Mouse (Mus musculus) gastrocnemius, adult 2 months (tissue): ENCODE measurements around the gene Ppm1b. TPM values are rescaled to one million over a fixed set of nuclear protein-coding genes. Genes with fewer than 3 reads are reported as not detected.

ENCODE experiments used
- DNase-seq: peaks from one replicate; pipeline ENCODE4 v3.0.0; 2022
- H3K27ac ChIP-seq: fragments of 200-600 bp; 2 replicates; pipeline ENCODE4 v1.8.1; 2022; ENCODE audit warnings: mild to moderate bottlenecking
- H3K4me3 ChIP-seq: fragments of 200-600 bp; 2 replicates; pipeline ENCODE4 v1.8.1; 2022; ENCODE audit warnings: mild to moderate bottlenecking, moderate library complexity
- CTCF ChIP-seq: fragments of 200-600 bp; IDR thresholded peaks from 2 replicates; pipeline ENCODE4 v1.8.1; 2022; ENCODE audit warnings: antibody characterized with exemption, mild to moderate bottlenecking, moderate library complexity
- intact Hi-C: fragments of 180-260 bp; cut with DNase I; formaldehyde crosslinking; loops from one replicate; pipeline ENCODE4 v1.15.1; 2025
- total RNA-seq, 2 experiments: library from RNA; stranded (reverse); gene quantifications; 2 replicates each; pipeline ENCODE4 v1.2.3; 2021

Ppm1b gene
- total RNA-seq, 2 experiments from 2014 or later: 165 to 223 TPM

DNA sequence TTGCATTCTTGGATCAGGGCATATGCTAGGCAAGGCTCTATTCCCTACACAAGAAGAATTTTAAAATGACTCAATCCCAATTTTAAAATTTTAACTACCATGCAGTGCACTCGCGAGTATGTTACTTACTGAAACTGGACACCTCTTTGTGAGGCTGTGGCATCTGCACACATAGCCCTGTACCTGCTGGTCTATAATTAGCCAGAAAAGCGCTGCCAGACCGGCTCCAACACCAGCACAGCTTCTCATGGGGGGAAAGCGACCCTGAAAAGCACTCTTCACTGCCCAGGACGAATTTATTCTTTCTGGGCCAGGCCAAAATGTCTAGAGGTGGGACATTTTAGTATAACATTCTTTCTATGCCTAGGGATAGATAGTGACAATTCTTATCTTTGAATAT is 114.1 kb downstream of the Ppm1b start:
- TF ChIP-seq CTCF: no peak
- Histone ChIP-seq H3K4me3 (no peak overlapping the region), H3K27ac (peak overlapping the region; percentile 38; the same call in 1 of the 2 replicates)
- intact Hi-C loops: no loop called here
- no peak for DNase-seq

DNA sequence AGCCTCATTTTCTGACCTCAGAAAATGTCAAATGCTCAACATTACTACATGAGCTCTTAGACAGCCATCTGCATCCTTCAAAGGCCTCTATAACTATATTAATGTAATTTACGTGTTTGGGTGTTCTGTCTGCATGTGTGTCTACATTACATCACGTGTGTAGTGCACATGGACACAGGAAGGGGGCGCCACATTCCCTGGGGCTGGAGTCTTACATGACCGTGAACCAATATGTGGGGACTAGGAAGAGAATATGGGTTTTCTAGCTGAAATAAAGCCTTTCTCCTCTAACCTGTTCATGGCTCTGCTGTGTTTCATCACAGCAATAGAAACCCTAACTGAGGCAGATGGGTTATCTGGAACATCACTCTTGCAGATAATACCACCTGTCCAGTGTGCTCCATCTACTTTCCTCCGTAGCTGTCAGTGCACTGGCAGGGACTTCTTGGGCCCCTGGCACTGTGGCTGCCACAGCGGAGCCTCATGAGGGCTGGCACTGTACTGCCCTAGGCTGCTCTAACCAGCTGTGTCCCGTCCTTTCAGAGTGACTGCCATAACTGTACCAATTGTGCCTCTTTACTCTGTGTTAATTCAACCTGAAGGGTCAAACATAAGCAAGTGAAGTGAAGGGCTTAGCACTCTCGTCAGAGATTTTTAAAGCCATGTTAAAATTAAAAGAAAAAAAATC is 114.7 kb downstream of the Ppm1b start:
- Histone ChIP-seq H3K4me3 (no peak overlapping the region), H3K27ac (no peak overlapping the region)
- DNase-seq: no peak
- intact Hi-C loops: no loop called here
- TF ChIP-seq CTCF: peak; percentile 39; the same call in 1 of the 2 replicates

DNA sequence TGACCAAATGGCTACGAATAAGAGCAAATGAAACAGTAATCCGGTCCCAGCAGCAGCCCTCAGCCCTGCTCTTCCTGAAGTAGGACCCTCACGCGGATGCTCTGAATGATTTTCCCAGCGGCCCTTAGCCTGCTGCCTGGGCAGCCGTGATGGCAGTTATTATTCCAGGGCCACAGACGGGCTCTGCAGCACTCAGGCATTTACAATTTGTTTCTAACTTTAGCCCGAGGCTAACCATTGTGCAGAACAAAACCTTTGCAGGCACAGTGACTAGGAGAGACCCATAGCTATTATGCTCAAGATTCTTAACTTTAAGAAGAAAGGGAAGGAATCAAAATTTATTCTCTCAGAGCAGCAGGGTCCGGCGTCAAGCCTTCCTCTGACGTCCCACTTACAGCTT is 115.8 kb downstream of the Ppm1b start:
- intact Hi-C loops: no loop called here
- no peak overlapping the region for H3K27ac ChIP-seq
- no peak for TF ChIP-seq CTCF

DNA sequence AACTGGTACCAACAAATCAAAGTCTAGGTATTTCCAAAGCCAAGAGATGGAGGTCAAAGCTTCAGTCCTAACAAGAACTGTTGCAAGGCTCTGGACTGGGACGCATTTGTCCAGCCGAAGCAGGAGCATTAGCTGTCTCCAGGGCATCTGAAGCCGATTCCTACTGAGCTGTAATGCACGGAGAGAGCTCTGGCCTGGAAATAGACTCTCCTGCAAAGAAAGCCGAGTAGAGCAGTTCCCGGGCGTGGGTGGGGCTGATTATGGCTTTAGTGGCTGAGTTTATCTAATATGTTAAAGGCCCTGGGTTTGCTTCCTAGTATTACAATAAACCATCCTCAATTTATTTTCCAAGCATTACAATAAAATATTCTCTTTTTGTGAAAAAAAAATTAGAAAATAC is 116.7 kb downstream of the Ppm1b start:
- intact Hi-C loops: no loop called here
- H3K27ac ChIP-seq: no peak overlapping the region
- H3K4me3 ChIP-seq: no peak overlapping the region
- DNase-seq: no peak
- TF ChIP-seq CTCF: no peak

More for the DNA sequence above, 115.8 kb downstream of the Ppm1b start:
- no peak overlapping the region for H3K4me3 ChIP-seq
- no peak for DNase-seq

Other genes with a start within 250 kb of the Ppm1b start
- 10 to 100 TPM; 61.7 to 84.8 TPM for gene Lrpprc, start 166.0 kb upstream of the Ppm1b start, total RNA-seq
- gene Slc3a1, start 71.6 kb downstream of the Ppm1b start, total RNA-seq: not detected
- gene Prepl, start 133.5 kb downstream of the Ppm1b start, total RNA-seq: 10 to 100 TPM; 20.4 to 29.6 TPM
- under 1 TPM; 0.84 TPM for gene Camkmt, start 133.8 kb downstream of the Ppm1b start, total RNA-seq